Mouse (Mus musculus) E14TG2a.4 (cell line): ENCODE measurements at regions not wholly inside any gene's neighbourhood (a gene's known extent, or its start where the extent isn't known, plus 50 kb on each side); places are given as distances from the start of the nearest gene placed in this dataset.

ENCODE experiments used
- H3K27me3 ChIP-seq: 2 replicates; pipeline ENCODE4 v1.6.1; 2014; ENCODE audit warnings: low read length, control low read depth; ENCODE audit not compliant: insufficient read depth
- H3K36me3 ChIP-seq: 2 replicates; pipeline ENCODE4 v1.6.1; 2014; ENCODE audit warnings: low read length, control low read depth; ENCODE audit not compliant: insufficient read depth
- H3K4me1 ChIP-seq: replicated peaks from 2 replicates; pipeline ENCODE4 v1.6.1; 2014; ENCODE audit warnings: low read depth, low read length, control low read depth
- H3K4me3 ChIP-seq: replicated peaks from 2 replicates; pipeline ENCODE4 v1.5.1; 2014; ENCODE audit warnings: mild to moderate bottlenecking, low read length
- H3K9me3 ChIP-seq: 2 replicates; pipeline ENCODE4 v1.6.1; 2014; ENCODE audit warnings: low read length, control low read depth
- CTCF ChIP-seq: conservative IDR thresholded peaks from 2 replicates; pipeline ENCODE4 v1.5.1; 2014; ENCODE audit warnings: low read length
- NANOG ChIP-seq: IDR thresholded peaks from 2 replicates; pipeline ENCODE4 v1.6.1; 2014; ENCODE audit warnings: borderline replicate concordance, low read length, mixed read lengths
- POU5F1 ChIP-seq: IDR thresholded peaks from 2 replicates; pipeline ENCODE4 v1.6.1; 2014; ENCODE audit warnings: low read length, borderline replicate concordance

- Histone ChIP-seq H3K36me3 (no peaks in the 10 kb centered on the region), H3K4me3 (no peak overlapping the region), H3K27me3 (no peaks in the 10 kb centered on the region; the same call in 1 of the 2 replicates), H3K9me3 (no peaks in the 10 kb centered on the region), H3K4me1 (no peaks in the 10 kb centered on the region)
- TF ChIP-seq CTCF = no peak
- TF ChIP-seq NANOG = no peak
- no peak for TF ChIP-seq POU5F1
Measured at GRCm38 (mm10) chr1:190044036-190044435, 121.9 kb upstream of the Smyd2 start.

- TF ChIP-seq CTCF = no peak
- no peak for TF ChIP-seq NANOG
- TF ChIP-seq POU5F1 = no peak
- Histone ChIP-seq H3K36me3 (no peaks in the 10 kb centered on the region), H3K4me3 (no peak overlapping the region), H3K4me1 (no peaks in the 10 kb centered on the region), H3K9me3 (no peaks in the 10 kb centered on the region), H3K27me3 (no peaks in the 10 kb centered on the region; the same call in 1 of the 2 replicates)
Measured at GRCm38 (mm10) chr1:190043156-190043555, 121.0 kb upstream of the Smyd2 start.

- no peak for TF ChIP-seq CTCF
- no peak for TF ChIP-seq NANOG
- no peak for TF ChIP-seq POU5F1
- Histone ChIP-seq H3K4me3 (no peak overlapping the region), H3K4me1 (no peaks in the 10 kb centered on the region), H3K27me3 (no peaks in the 10 kb centered on the region; the same call in 1 of the 2 replicates), H3K9me3 (no peaks in the 10 kb centered on the region), H3K36me3 (no peaks in the 10 kb centered on the region)
Measured at GRCm38 (mm10) chr1:190042197-190042596, 120.0 kb upstream of the Smyd2 start.

- H3K9me3 ChIP-seq = no peaks in the 10 kb centered on the region
- no peaks in the 10 kb centered on the region for H3K36me3 ChIP-seq
- no peaks in the 10 kb centered on the region; the same call in 1 of the 2 replicates for H3K27me3 ChIP-seq
- no peaks in the 10 kb centered on the region for H3K4me1 ChIP-seq
- peak; percentile 39 for TF ChIP-seq CTCF
- no peak for TF ChIP-seq NANOG
- H3K4me3 ChIP-seq = no peak overlapping the region
Measured at GRCm38 (mm10) chr1:190041096-190041706, 119.0 kb upstream of the Smyd2 start.

GRCm38 (mm10) chr1:190038046-190038445 lies 115.9 kb upstream of the Smyd2 start:
- TF ChIP-seq NANOG = no peak
- no peak for TF ChIP-seq POU5F1
- no peak for TF ChIP-seq CTCF
- Histone ChIP-seq H3K27me3 (no peaks in the 10 kb centered on the region), H3K4me3 (no peak overlapping the region), H3K4me1 (no peaks in the 10 kb centered on the region), H3K9me3 (no peaks in the 10 kb centered on the region), H3K36me3 (no peaks in the 10 kb centered on the region)

- no peak overlapping the region for H3K4me3 ChIP-seq
- no peaks in the 10 kb centered on the region for H3K9me3 ChIP-seq
- H3K4me1 ChIP-seq = no peaks in the 10 kb centered on the region
- H3K27me3 ChIP-seq = no peaks in the 10 kb centered on the region
- TF ChIP-seq POU5F1 (no peak), NANOG (no peak), CTCF (no peak)
- H3K36me3 ChIP-seq = no peaks in the 10 kb centered on the region
Measured at GRCm38 (mm10) chr1:190036726-190037125, 114.6 kb upstream of the Smyd2 start.

GRCm38 (mm10) chr1:190035935-190036334 lies 113.8 kb upstream of the Smyd2 start:
- H3K4me1 ChIP-seq = no peaks in the 10 kb centered on the region
- no peak overlapping the region for H3K4me3 ChIP-seq
- no peaks in the 10 kb centered on the region for H3K36me3 ChIP-seq
- no peaks in the 10 kb centered on the region for H3K27me3 ChIP-seq
- TF ChIP-seq CTCF (no peak), NANOG (no peak), POU5F1 (no peak)
- H3K9me3 ChIP-seq = no peaks in the 10 kb centered on the region

GRCm38 (mm10) chr1:190034091-190034490 lies 111.9 kb upstream of the Smyd2 start:
- TF ChIP-seq NANOG (no peak), POU5F1 (no peak), CTCF (no peak)
- Histone ChIP-seq H3K36me3 (no peaks in the 10 kb centered on the region), H3K4me3 (no peak overlapping the region), H3K9me3 (no peaks in the 10 kb centered on the region), H3K4me1 (no peaks in the 10 kb centered on the region), H3K27me3 (no peaks in the 10 kb centered on the region)

GRCm38 (mm10) chr1:190027536-190027935 lies 105.4 kb upstream of the Smyd2 start:
- Histone ChIP-seq H3K27me3 (no peaks in the 10 kb centered on the region), H3K36me3 (no peaks in the 10 kb centered on the region), H3K4me3 (no peak overlapping the region), H3K9me3 (no peaks in the 10 kb centered on the region), H3K4me1 (no peaks in the 10 kb centered on the region)
- no peak for TF ChIP-seq CTCF
- TF ChIP-seq NANOG = no peak
- no peak for TF ChIP-seq POU5F1
